Mouse (Mus musculus): ENCODE data around the gene Ccnd1. TPM values are rescaled to one million over a fixed set of nuclear protein-coding genes. Genes with fewer than 3 reads are reported as not detected.
"Not testable (repeated sequence)": the region's sequence is repeated elsewhere in the genome, so short reads cannot be mapped to it uniquely, and the experiment has no call there.

Ccnd1 gene
- total RNA-seq, 2 experiments from 2014 or later, result 0.51 to 1.2 TPM

DNA sequence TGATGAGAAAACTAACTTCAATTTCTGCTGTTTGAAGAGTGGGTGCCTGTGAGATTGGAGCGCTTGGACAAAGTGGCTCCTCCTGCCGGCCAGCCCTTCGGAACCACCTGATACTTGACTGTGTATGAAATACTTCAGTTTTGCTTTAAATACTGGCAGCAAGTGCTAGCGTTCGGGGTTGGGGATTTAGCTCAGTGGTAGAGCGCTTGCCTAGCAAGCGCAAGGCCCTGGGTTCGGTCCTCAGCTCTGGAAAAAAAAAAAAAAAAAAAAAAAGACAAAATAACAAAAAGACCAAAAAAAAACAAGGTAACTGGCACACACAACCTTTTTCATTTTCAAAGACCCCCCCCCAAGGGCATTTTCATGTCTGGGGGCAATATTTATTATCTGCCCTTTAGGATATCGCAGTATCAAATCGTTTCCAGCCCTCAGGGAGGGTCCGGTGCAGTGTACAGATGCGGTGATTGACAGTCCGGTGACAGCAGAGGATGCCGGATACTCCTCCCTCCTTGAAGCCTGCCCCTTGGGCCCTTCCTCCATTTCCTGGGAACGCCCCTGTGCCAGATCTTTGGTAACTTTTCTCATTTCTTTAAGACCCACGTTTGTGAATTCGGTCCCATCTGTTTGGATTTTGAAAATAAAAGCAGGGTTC is 25.3 kb downstream of the Ccnd1 start:
- ATAC-seq (replicated peaks; ENCODE audit: low FRiP score, poor library complexity, severe bottlenecking), result peak; percentile 80

DNA sequence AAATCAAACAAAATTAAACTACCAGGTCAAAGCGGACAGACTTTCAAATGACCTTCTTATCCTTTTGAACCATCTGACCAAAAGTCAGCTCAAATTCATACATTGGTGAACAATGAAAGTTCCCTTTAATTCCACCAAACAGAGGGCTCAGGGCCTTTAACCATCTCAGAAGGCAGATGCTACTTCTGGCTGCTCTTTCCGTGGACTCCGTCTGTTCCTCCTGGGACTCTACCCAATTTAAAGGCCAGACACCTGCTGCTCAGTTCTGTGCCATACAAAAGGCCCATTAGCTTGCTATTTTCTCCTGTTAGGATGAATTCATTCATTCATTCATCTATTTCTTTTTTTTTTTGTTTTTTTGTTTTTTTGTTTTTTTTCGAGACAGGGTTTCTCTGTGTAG is 26.8 kb downstream of the Ccnd1 start:
- ATAC-seq (replicated peaks; ENCODE audit: low FRiP score, poor library complexity, severe bottlenecking), result no peak

DNA sequence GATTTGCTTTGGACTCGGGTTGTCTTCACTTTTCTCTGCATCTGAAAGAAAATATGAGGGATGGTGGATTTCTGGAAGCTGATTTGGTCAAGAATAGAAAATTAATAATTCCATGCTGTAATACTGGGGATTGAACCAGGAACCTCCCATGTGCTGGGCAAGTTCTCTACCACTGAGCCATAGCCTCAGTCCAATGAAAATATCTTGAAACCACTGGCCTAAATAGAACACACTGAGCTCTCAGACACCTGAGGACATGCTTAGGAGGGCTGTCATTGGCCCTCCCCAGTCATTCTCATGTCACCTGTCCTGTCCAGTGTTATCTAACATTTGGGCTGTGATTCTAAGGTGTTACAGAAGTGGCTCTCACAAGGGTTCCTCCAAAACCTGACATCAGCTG is 28.6 kb downstream of the Ccnd1 start:
- ATAC-seq (replicated peaks; ENCODE audit: low FRiP score, poor library complexity, severe bottlenecking), result no peak

DNA sequence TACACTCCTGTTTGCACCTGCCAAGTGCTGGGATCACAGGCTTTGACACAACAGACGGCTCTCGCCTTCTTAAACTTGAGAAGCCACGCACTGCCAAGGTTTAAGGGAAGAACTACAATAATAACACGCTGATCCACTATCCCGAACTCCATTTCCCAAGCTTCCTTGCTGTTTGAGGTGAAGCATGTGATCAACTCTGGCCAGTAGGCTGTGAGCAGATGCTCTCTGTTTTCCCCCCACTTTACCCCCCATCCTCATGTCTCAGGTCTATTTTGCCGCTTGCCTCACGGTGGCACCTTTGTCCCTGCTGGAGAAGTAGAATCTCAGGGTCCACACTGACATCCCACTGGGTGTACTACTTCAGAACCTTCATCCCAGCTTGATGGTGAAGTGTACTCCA is 31.0 kb downstream of the Ccnd1 start:
- ATAC-seq (replicated peaks; ENCODE audit: low FRiP score, poor library complexity, severe bottlenecking), result no peak

DNA sequence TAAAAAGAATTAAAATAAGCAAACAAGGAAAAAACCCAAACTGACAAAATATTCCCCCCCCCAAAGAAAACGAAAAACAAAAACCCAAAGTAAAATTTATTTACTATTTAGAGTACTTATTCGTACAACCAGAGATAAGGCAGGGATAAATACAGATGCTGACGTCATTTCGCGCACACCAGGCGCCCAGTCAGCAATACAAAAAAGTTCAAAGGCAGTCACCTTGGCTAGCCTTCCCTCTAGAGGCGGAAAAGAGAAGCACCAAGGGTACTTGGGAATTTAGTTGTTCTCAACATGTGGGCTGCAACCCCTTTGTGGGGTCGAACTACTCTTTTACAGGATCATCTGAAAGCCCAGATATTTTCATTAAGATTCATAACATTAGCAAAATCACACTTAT is 31.9 kb downstream of the Ccnd1 start:
- no peak for ATAC-seq (replicated peaks; ENCODE audit: low FRiP score, poor library complexity, severe bottlenecking)

DNA sequence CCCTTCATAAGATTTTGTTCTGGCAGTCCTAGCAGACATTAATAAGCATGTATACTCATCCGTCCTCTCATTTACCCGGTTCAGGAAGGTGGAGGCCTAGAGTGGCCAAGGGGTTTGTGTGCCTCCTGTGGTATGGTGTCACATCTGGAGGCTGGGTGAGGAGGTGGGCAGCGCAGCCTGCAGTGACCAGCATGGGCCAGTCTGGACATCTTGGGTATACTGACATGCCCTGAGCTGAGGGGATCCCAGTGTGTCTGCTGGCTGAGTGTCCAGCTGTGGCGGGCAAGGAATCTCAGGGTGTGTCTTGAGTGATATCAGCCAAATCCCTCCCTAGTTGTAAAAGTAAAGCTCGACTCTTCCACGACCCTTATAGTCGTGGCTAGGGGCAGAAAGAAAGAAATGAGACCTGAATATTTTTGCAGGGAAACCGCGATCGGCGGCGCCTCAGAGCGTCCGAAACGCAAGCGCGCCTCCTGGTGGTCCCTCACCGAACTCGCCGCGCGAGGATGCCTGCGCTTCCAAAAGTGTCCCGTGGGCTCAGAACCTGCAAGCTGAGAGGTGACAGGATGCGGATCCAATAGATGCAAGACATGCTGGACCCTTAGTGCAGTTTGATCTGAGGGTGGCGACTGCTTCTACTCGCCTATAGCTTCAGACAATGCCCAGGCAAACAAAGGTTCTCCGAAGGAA is 32.9 kb downstream of the Ccnd1 start:
- ATAC-seq (replicated peaks; ENCODE audit: low FRiP score, poor library complexity, severe bottlenecking), result peak; percentile 80

DNA sequence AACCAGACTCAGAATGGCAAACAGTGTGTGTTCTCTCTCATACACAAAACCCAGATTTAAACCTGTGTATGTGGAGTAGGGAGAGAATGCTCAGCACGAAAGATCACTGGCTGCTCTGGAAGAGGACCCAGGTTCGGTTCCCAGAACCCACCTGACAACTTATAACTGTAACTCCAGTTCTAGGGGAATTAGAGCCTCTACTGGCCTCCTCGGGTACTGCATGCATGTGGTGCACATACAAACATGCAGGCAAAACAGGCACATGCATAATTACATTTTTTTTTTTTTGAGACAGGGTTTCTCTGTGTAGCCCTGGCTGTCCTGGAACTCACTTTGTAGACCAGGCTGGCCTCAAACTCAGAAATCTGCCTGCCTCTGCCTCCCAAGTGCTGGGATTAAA is 34.2 kb downstream of the Ccnd1 start:
- ATAC-seq (replicated peaks; ENCODE audit: low FRiP score, poor library complexity, severe bottlenecking), result not testable (repeated sequence)

DNA sequence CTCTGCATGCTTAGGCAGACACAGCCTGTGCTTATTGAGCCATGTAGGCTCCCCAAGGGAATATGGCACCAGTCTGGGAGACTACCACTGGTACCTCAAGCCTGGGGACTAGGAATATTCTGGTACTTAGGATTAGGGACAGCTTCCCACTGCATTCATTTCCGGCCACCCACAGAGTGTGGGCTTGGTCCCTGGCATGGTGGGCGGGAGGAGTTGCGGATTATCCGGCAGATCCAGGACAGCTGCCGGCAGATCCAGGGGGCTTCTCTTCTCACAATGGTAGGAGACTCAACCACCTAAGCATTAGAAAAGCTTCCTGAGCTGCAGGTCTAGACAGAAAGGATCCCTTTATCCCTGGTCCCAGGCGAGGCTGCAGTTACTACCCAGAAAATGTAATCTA is 41.2 kb downstream of the Ccnd1 start:
- ATAC-seq (replicated peaks; ENCODE audit: low FRiP score, poor library complexity, severe bottlenecking), result no peak

DNA sequence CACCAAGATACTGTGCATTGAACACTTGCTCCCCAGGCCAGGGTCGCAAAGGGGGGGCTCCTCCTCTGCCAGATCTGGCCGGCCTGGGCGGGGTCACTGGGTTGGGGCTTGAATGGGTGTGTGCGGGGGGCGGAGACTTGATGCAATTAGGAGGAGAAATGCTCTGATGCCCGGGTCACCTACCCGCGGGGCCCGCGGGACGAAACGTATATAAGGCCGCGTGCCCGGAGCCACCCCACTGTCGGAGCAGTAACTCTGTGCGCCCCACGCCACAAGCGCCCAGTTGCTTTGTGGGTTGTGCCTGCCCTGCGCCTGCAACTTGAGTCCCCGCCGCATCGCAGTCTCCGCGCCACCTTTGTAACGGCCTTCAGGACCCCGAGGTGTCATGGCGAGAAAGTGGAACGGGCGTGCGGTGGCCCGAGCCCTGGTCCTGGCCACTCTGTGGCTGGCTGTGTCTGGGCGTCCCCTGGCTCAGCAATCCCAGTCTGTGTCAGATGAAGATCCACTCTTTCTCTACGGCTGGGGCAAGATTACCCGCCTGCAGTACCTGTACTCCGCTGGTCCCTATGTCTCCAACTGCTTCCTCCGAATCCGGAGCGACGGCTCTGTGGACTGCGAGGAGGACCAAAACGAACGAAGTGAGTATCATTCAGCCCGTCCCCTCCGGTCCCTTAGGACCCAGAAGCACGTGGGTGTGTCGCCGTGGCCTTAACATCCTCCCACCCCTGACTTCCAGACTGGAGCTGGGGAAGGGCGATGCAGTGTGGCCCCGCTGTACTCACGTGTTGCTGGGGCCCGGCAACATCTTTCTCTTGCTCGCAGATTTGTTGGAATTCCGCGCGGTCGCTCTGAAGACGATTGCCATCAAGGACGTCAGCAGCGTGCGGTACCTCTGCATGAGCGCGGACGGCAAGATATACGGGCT is 43.2 kb downstream of the Ccnd1 start, which contains the start of gene Fgf15:
Gene Fgf15 (plus strand): TSS at position 238 of the 925 bp plus-strand sequence.
- ATAC-seq (replicated peaks; ENCODE audit: low FRiP score, poor library complexity, severe bottlenecking), result no peak

DNA sequence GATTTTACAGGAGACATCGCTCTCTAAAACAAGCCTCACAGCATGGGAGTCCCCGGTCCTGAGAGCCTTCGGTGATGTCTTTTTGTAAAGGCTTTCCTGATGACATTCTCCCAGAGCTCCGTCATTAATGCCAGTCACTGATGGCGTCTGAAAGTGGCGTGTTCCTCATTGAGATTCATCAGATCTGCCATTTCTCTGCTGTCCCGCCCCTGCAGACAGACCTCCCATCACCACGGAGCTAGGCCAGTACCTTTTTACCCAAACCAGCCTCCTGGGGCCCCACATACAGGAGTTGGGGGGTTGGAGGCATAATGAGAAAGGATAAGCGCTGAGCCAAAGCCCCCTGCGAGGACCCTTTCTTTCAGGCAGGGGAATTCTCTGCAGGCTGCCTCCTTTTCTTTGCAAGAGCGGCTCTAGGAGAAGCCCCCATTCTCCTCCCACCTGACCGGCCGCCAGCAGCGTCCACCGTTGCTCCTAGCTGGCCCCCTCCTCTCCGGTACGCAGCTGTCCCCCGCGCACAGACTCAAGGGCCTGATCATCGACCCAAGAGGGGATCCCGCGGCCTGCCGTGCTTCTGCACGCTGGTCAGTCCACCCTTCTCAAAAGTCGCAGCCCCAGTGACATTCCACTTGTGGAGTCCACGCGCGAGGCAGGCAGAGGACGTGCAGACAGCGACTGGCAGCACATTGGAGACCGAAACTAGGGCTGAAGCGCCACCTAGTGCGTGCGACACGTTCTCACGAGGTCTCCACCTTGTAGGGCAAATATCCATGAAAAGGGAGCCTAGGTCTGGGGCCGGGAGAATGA is 44.2 kb downstream of the Ccnd1 start:
- ATAC-seq (replicated peaks; ENCODE audit: low FRiP score, poor library complexity, severe bottlenecking), result no peak

DNA sequence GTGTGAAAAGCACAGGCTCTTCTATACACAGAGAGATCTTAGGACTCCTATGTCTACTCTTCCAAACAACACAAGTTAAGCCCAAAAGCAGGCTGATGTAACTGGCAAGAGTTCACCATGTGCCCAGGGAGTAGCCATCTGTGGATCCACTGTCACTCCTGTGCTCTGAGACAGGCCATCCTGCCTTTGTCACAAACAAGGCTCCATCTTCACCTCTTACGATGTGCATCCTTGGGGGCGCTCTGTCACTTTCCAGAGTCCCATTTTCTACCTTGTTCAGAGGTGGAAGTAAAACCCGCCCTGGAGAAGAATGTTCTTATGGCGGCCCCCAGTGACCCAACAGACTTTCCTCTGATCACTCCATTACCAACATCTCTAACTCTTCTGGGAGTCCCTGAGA is 45.0 kb downstream of the Ccnd1 start:
- no peak for ATAC-seq (replicated peaks; ENCODE audit: low FRiP score, poor library complexity, severe bottlenecking)

DNA sequence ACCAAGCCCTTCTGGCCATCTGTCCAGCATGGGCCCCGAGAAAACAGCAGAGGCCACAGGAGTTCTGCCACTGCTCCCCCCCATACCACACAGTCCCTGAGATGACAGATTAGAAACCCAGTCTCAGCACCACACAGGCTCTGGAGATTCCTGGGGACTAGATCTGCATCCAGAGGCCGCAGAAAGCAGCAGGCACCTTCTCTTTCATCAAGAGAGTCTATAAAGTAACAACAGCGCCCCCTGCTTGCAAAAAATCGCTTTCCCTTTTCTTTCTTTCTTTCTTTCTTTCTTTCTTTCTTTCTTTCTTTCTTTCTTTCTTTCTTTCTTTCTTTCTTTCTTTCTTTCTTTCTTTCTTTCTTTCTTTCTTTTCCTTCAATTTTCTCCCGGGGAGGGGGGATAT is 45.5 kb downstream of the Ccnd1 start:
- ATAC-seq (replicated peaks; ENCODE audit: low FRiP score, poor library complexity, severe bottlenecking), result no peak

DNA sequence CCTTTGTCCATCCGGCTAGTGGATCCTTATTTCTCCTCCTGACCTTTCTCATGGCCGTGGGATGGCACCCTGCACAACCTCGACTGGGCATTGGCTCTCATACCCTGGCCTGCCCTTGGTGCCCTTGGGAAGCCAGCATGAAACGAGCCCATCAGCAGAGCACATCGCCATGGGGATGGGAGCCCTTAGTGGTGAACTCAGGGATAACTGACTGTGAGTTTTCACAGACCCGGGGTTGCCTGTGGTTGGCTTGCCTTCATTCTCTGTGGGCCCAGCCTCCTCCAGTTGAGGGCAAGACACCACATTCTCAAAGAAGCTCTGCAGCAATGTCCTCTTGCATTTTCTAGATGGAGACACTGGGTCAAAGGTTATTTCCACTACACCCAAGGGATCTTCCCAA is 47.4 kb downstream of the Ccnd1 start:
- ATAC-seq (replicated peaks; ENCODE audit: low FRiP score, poor library complexity, severe bottlenecking), result no peak

DNA sequence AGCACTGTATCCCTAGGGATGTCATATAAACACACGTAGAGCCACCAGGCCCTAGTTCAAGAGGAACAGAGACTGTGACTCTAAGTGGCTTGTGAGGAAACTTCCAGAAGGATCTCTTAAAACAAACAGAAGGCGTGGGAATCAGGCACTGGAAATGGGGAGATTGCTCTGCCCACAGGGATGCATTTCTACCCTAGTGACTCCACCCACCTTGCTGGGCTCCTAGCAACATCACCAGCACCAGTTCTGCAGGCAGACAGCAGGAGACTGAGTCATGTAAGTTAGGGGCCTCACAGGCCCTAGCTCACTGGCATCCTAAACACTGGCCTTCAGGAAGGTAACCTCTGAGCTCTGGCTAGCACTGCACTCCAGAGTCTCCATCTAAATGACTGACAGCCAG is 47.9 kb downstream of the Ccnd1 start:
- ATAC-seq (replicated peaks; ENCODE audit: low FRiP score, poor library complexity, severe bottlenecking), result no peak

DNA sequence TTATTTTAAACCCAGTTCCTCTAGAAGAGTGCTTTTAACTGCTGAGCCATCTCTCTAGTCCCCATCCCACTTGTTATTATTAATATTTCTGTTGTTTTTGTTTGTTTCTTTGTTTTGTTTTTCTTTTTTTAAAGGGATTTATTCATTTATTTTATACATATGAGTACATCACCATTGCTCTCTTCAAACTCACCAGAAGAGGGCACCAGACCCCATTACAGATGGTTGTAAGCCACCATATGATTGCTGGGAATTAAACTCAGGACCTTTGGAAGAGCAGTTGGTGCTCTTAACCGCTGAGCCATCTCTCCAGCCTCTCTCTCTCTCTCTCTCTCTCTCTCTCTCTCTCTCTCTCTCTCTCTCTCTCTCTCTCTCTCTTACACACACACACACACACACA is 49.1 kb downstream of the Ccnd1 start:
- ATAC-seq (replicated peaks; ENCODE audit: low FRiP score, poor library complexity, severe bottlenecking), result not testable (repeated sequence)

DNA sequence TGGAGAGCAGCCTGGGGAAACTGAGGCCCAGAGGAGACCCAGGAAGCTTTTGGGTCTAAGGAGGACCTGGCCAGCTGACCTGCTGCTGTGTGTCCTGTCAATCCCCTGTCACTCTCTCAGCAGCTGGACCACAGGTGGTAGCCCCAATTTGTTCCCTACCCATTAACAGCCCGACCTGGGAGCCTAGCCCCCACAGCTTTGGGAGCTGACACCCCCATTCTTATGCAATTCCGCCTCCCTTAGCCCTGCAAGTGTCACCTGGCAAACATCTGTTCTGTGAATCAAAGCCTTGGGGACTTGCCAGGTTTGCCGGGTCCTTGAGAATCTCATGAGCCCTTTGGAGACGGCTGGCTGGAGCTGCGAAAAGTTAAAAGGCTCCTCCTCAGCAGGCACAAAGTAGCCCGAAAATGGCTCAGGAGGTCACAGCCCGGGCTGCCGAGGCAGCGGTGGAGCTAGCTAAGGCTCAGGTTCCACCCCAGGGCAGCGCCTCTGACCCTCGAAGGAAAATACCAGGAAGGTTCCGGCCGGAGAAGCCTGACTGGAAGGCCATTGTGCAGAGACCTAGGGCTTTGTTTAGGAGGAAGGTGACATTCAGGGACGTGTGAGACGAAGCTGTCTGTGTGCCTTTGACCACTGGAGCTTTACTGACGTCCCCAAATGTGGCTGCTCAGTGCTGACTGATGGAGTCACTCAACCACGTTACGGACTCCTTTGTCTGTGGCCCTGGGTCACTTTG is 51.0 kb downstream of the Ccnd1 start:
- ATAC-seq (replicated peaks; ENCODE audit: low FRiP score, poor library complexity, severe bottlenecking), result no peak

DNA sequence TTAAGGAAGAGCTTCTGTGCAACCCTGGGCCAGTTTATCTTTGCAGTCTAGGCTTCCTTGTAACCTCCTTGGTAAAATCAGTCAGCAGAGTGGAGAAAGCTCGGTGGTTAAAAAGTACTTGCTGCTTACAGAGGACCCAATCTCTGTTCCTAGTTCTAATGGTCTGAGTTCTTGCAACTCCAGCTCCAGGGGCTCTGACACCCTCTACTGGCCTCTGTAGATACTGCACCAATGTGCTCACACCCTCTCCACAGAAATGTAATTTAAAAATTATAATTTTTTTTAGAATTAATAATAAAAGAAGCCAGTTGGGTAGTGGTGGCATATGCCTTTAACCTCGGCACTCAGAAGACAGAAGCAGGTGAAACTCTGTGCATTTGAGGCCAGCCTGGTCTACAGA is 52.1 kb downstream of the Ccnd1 start:
- no peak for ATAC-seq (replicated peaks; ENCODE audit: low FRiP score, poor library complexity, severe bottlenecking)

DNA sequence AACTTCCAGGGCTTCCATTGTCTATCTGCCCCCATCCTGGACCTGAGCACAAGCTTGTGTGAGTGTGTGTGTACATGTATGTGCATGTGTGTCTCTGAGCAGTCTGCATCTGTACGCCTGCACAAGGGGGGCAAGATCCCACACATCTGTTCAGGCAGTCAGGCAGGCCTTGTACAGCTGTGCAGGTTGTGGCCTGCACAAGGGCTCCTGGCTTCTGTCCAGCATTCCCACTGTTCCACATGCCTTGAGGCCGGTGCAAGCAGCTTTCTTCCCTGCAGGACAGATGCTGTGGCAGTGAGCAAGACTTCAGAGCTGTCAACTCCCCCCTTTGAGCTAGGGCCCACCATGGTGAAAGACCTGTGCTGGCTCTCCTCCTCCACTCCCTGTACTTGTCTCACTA is 56.6 kb downstream of the Ccnd1 start:
- ATAC-seq (replicated peaks; ENCODE audit: low FRiP score, poor library complexity, severe bottlenecking), result no peak
